Mouse (Mus musculus): ENCODE measurements around the gene Amdhd1. TPM values are rescaled to one million over a fixed set of nuclear protein-coding genes. Genes with fewer than 3 reads are reported as not detected.
A peak's percentile ranks its signal among the peaks of the same experiment; 100 is the strongest.

The Amdhd1 gene
- polyA plus RNA-seq, 1 experiment: 0.67 TPM

- no peak for DNase-seq (ENCODE audit: low spot score)
Observed at GRCm38 (mm10) chr10:93540431-93541210, 788 bp upstream of the Amdhd1 start, which contains the start of gene Ccdc38. Ccdc38 (plus strand) TSS chr10:93540632.

GRCm38 (mm10) chr10:93538818-93539217 lies 1.0 kb downstream of the Amdhd1 start:
- DNase-seq (ENCODE audit: low spot score): no peak

GRCm38 (mm10) chr10:93538287-93538686 lies 1.5 kb downstream of the Amdhd1 start:
- no peak for DNase-seq (ENCODE audit: low spot score)

DNA sequence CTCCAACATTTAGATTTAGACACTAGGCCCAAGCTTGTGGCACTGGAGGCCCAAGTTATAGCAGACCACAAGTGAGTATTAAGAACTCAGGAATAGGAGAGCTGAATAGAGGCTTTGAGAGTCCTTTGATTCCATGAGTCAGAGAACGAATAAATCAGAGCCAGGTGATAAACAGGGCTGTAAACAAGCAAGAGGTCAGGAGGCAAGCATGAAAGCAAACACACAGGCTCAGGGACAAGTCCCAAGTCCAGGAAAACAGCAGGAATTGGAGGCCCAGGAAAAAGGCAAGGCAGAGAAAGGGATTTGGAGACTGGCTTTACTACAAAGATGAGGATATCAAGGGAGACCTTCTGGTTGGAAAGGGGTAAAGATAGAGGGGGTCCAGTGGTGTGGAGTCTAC lies 14.5 kb downstream of the Amdhd1 start:
- DNase-seq (ENCODE audit: low spot score): no peak

GRCm38 (mm10) chr10:93520994-93521393 lies 18.8 kb downstream of the Amdhd1 start:
- DNase-seq (ENCODE audit: low spot score): no peak

- no peak for DNase-seq (ENCODE audit: low spot score)
Observed at GRCm38 (mm10) chr10:93519756-93520155, 20.1 kb downstream of the Amdhd1 start.

GRCm38 (mm10) chr10:93519159-93519558 lies 20.7 kb downstream of the Amdhd1 start:
- DNase-seq (ENCODE audit: low spot score): no peak

- DNase-seq (ENCODE audit: low spot score): no peak
Observed at GRCm38 (mm10) chr10:93518620-93519019, 21.2 kb downstream of the Amdhd1 start.

- no peak for DNase-seq (ENCODE audit: low spot score)
Observed at GRCm38 (mm10) chr10:93518186-93518585, 21.6 kb downstream of the Amdhd1 start.

- no peak for DNase-seq (ENCODE audit: low spot score)
Observed at GRCm38 (mm10) chr10:93517754-93518153, 22.1 kb downstream of the Amdhd1 start.

DNA sequence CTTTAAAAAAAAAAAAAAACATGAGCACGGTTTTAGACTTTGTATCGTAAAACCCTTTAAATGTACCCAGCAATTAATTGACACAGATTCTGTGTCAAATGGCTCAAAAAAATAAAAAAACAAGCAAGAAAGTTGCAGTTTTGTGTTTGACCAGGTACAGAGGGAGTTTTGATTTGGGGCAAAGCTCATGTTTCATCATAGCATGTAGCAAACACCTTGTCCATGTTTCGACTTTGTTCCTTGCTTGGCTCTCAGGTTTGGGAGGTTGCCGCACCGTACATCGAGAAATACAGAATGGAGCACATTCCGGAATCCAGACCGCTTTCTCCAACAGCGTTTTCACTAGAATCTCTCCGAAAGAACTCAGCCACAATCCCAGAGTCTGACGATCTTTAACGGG lies 23.9 kb downstream of the Amdhd1 start:
- DNase-seq (ENCODE audit: low spot score): no peak

DNA sequence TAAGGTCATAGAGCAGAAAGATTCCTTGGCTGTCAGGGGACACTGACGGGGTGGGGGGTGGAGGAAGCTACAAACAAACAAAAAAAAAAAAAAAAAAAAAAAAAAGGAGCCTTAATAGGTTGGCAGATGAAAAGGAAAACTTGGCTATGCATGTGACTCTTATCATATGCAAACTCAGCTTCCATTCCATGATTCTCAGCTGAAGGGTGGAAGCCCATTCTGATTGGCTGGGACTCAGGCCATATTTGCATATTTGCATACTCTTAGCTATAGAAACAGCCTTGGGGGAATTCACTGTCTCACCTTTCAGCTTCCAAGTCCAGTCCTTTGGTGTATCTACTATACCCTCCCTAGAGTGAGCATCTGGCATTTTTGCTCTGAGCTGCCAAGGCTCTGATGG lies 24.4 kb downstream of the Amdhd1 start:
- DNase-seq (ENCODE audit: low spot score): no peak

- DNase-seq (ENCODE audit: low spot score): no peak
Observed at GRCm38 (mm10) chr10:93509532-93510153, 30.2 kb downstream of the Amdhd1 start.

GRCm38 (mm10) chr10:93508383-93508970 lies 31.4 kb downstream of the Amdhd1 start:
- no peak for DNase-seq (ENCODE audit: low spot score)

- no peak for DNase-seq (ENCODE audit: low spot score)
Observed at GRCm38 (mm10) chr10:93501346-93501745, 38.5 kb downstream of the Amdhd1 start.

DNA sequence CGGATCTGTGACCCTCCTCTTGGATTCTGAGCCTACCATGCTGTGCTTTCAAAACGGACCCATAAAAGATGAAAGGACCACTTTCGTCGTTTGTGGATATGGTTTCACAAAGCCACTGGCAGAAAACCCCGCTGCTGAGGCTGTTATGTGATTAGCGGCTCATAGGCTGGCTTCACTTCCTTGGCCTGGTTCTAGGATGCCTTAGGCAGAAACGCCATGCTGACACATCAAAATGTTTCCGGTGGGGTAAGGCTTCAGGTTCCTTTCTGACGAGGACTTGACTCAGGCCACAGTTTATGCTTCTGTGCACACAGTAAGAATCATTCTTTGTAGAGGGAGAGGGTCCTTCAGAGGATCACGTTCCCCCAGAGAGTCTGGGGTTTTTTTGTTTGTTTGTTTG lies 39.0 kb downstream of the Amdhd1 start:
- no peak for DNase-seq (ENCODE audit: low spot score)

DNA sequence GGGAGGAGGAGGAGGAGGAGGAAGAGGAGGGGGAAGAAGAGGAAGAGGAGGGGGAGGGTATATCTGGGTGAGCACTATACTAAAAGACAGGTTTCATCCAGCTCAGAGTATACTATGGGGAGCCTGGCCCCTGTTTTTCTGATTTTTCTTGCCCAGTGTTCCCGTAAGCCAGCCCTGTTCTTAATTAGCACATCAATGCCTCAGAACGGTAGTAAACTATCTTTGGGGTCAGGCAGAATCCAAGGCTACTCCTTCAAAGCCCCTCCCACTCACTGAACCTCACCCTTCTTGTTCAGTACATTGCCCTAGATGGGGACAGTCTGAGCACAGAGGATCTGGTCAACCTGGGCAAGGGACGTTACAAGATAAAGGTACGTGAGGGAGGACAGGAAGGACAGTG lies 49.4 kb downstream of the Amdhd1 start:
- no peak for DNase-seq (ENCODE audit: low spot score)

DNA sequence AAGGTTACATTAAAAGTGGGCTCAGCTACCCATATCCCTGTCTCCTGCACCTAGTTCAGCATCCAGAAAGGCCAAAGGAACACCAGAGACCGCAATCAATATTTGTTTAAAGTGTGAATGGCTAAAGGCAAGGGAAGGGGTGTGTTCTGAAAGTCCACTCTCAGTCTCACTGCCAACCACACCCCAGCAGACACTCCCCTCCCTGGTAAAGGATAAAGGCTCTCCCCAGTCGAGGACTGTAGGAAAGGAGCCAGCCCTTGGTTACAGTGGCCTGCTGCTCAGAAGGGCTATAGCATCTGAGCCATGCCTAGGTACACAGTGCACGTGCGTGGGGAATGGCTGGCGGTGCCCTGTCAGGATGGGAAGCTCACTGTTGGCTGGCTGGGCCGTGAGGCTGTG lies 51.0 kb downstream of the Amdhd1 start:
- no peak for DNase-seq (ENCODE audit: low spot score)

GRCm38 (mm10) chr10:93488066-93488827 lies 51.6 kb downstream of the Amdhd1 start, which contains the start of gene Hal:
Hal (plus strand) TSS chr10:93488768.
- no peak for DNase-seq (ENCODE audit: low spot score)

GRCm38 (mm10) chr10:93486622-93487021 lies 53.2 kb downstream of the Amdhd1 start:
- DNase-seq (ENCODE audit: low spot score): no peak

- DNase-seq (ENCODE audit: low spot score): peak; percentile 54
Observed at GRCm38 (mm10) chr10:93485055-93485691, 54.7 kb downstream of the Amdhd1 start.

GRCm38 (mm10) chr10:93484511-93484910 lies 55.3 kb downstream of the Amdhd1 start:
- no peak for DNase-seq (ENCODE audit: low spot score)

Measured in urinary bladder, adult 2 months (tissue).